Mouse (Mus musculus) myocyte (in vitro differentiated cells): ENCODE measurements around the gene Dpysl5.

Experiments used
- CEBPB ChIP-seq: IDR thresholded peaks from 2 replicates; pipeline ENCODE4 v1.6.1; 2011; ENCODE audit warnings: mild to moderate bottlenecking, moderate library complexity; ENCODE audit not compliant: poor library complexity, insufficient read depth, severe bottlenecking
- E2F4 ChIP-seq: IDR thresholded peaks from one replicate; pipeline ENCODE4 v1.6.1; 2011; ENCODE audit warnings: mild to moderate bottlenecking, control low read depth, moderate library complexity; ENCODE audit not compliant: insufficient read depth
- MAX ChIP-seq: IDR thresholded peaks from one replicate; pipeline ENCODE4 v1.6.1; 2011; ENCODE audit warnings: low read depth, mild to moderate bottlenecking, control low read depth
- MYOG ChIP-seq, 3 experiments: IDR thresholded peaks; one replicate each; pipeline ENCODE4 v1.6.1; 2011; ENCODE audit warnings: control low read depth in 2 of 3, low read depth in 2 of 3, mild to moderate bottlenecking in 2 of 3; ENCODE audit not compliant: insufficient read length in 2 of 3, control insufficient read depth in 1 of 3, insufficient read depth in 1 of 3
- POLR2A ChIP-seq: IDR thresholded peaks from one replicate; pipeline ENCODE4 v1.6.1; 2011; ENCODE audit warnings: low read depth, mild to moderate bottlenecking, control low read depth, moderate library complexity; ENCODE audit not compliant: insufficient read length
- POLR2AphosphoS2 ChIP-seq: IDR thresholded peaks from one replicate; pipeline ENCODE4 v1.6.1; 2011; ENCODE audit warnings: low read depth, control low read depth; ENCODE audit not compliant: insufficient read length
- REST ChIP-seq: IDR thresholded peaks from one replicate; pipeline ENCODE4 v1.6.1; 2011; ENCODE audit warnings: mild to moderate bottlenecking, control low read depth, moderate library complexity; ENCODE audit not compliant: insufficient read depth, insufficient read length
- TCF12 ChIP-seq: IDR thresholded peaks from one replicate; pipeline ENCODE4 v1.6.1; 2011; ENCODE audit warnings: mild to moderate bottlenecking, control low read depth; ENCODE audit not compliant: poor library complexity, insufficient read depth, severe bottlenecking
- TCF3 ChIP-seq: IDR thresholded peaks from one replicate; pipeline ENCODE4 v1.6.1; 2011; ENCODE audit warnings: low read depth, control low read depth; ENCODE audit not compliant: insufficient read length
- USF1 ChIP-seq: IDR thresholded peaks from one replicate; pipeline ENCODE4 v1.6.1; 2011; ENCODE audit warnings: low read depth, mild to moderate bottlenecking, control low read depth, moderate library complexity

GRCm38 (mm10) chr5:30670091-30670490 lies 41.3 kb upstream of the Dpysl5 start:
- no peak for TF ChIP-seq POLR2A
- TF ChIP-seq USF1: no peak
- no peak for TF ChIP-seq REST
- no peak for TF ChIP-seq MAX
- no peak for TF ChIP-seq MYOG (IDR thresholded peaks at IDR 0.05; ENCODE audit: control insufficient read depth in 1 of 3, insufficient read depth in 1 of 3, insufficient read length in 2 of 3, low read depth in 2 of 3)
- TF ChIP-seq TCF12: no peak
- TF ChIP-seq POLR2AphosphoS2: no peak
- no peak for TF ChIP-seq CEBPB
- no peak for TF ChIP-seq E2F4
- TF ChIP-seq TCF3: no peak
